Mouse (Mus musculus): ENCODE measurements at regions not wholly inside any gene's neighbourhood (a gene's known extent, or its start where the extent isn't known, plus 50 kb on each side); places are given as distances from the start of the nearest gene placed in this dataset.

DNA sequence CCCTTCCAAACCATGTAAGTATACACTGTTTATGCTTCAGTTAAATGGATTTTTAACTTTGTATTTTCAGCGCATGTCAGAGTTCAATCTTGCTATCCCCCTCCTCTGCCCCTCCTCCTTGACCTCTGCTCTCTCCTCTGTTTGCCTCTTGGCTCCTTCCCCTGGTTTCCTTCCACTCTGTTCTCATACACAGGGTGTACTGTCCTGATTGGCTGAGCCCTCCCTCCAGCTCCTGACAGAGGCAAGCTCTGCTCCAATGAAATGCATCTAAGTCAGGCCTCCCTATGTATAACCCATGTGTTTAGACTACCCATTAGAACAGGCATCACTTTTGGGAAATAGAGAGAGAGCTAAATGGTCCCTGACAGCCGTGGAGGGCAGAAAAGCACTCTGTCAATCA lies 133.5 kb upstream of the Tut7 start:
- DNase-seq: no peak

DNA sequence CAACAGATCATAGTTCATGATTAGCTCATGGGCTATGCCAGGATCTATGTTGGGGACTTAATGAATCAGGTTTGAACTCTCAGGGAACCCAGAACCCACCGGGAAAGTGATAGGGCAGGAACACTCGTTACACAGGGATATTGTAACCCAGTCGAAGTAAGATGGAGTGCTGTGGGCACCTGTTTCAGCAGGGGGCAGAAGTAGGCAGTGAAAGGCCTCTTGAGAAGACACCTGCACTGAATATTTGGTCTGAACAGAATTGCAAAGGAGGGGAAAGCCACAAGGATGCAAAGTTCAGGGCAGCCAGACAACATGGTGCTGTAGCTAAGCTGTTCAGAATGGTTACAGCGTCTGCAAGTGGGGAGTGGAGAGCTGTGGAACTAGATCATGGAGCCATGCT lies 129.9 kb upstream of the Tut7 start:
- no peak for DNase-seq

DNA sequence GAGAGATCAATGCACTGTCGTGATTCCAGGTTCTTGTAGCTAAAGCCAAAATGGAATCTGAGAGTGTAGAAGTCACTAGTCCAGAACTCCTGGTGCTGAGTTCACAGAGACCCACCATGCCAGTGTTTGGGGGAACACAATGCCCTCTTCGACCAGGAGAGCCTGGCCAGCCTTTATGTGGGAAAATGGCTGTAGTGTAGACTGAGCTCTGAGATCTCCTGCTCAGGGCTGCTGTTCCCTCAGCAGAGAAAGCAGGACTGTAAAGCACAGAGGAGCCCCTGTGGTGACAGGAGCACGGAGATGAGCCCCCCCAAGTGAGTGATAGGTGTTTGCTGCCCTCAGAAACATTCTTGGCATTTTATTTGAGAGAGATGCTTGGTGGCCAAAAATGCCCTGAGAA lies 129.2 kb upstream of the Tut7 start:
- DNase-seq: no peak

DNA sequence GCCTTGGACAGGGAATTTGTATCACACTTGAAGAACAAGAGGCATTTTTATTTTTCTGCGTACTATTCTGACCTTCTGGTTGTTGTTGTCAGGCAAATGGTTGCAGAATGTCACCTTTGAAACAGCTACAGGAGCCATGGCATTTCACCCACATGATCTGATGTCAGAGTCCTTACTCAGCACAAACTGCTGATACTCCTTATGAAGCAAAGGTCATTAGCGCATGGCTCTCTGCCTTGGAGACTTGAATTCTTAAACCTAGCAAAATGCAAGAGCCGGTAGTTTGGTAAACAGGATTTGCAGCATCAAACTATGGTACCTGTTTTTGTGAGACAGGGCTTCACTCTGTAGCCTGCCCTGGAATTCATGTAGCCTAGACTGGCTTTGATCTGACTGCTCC lies 127.3 kb upstream of the Tut7 start:
- no peak for DNase-seq

DNA sequence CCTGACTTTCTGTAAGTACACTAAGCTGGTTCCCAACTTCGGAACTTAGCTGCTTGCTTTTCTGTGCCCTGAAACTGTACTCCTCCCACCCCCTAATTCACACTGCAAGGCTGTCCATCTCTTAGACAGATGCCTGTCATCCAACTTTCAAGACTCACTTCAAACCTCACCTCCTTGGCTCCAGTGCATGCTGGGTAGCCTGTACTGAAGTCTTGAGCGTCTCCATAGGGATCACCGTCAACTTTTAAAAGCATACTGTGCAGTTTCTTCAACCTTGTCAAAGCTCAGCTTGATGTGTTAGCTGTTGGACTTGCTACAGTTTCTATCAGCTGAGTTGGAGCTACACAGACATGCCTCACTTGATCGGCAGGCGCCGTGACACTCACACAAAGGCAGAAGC lies 126.5 kb upstream of the Tut7 start:
- no peak for DNase-seq

DNA sequence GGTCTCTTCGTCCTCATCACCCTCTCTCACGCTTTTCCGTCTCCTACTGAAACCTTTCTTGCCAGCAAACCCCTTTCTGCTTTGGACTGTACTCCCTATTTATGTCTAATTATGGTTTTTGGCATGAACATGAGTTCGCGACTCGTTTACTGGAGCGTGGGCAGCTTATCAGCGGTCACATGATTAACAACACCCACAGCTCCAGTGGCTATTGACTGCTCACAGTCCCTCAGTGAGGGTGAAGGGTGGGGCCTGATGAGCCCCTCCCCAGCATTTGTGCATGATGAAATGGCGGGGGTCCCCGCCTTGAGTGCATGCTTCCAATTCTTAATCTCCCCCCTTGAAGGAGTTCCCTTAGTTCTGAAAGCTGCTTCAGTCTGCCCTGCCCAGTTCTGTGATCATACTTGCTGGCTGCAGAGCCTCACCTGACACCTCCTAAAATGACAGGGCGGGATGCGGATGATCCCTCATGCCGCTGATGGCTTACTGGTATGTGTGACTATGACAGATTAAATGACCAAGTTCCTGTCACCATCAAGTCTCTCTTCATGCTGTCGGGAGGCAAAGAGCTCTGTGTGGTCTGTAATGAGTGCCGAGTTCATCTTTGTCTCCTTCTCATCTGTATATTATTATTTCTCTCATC lies 125.7 kb upstream of the Tut7 start:
- no peak for DNase-seq

DNA sequence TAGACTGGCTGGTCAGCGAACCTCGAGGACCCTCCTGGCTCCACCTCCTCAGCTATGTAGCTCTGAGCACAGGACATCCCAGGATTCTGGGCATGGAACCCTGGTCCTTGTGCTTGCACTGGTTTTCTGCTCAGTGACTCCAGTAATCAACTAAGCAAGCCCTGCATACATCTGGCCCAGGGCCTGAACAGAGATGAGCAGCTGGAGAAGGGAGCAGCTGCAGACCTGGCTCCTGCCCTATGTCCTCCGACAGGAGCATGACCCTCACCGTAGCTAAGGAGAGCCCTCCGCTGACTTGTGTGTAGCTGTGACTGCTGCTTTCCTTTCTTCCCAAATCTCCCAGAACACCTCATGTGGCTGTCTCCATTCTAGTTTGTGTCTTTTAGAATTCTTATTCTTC lies 124.5 kb upstream of the Tut7 start:
- no peak for DNase-seq

DNA sequence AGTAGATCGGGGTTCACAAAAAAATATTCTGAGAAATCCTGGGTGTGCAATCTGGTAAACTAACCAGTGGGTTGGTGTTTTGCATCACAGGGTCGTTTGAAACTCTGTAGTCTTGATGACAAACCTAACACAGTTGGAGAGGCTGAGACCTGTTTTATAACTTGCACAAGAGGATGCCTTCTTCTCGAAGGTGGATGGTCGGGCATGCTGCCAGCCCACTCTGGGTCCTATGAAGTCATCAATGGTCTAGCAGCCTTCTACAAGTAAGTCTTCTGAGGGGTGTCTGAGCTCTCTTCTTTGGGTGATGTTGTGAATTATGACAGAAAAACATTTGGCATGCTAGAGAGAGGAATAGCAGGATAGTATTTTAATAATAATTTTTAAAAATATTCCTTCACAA lies 123.6 kb upstream of the Tut7 start:
- no peak for DNase-seq

DNA sequence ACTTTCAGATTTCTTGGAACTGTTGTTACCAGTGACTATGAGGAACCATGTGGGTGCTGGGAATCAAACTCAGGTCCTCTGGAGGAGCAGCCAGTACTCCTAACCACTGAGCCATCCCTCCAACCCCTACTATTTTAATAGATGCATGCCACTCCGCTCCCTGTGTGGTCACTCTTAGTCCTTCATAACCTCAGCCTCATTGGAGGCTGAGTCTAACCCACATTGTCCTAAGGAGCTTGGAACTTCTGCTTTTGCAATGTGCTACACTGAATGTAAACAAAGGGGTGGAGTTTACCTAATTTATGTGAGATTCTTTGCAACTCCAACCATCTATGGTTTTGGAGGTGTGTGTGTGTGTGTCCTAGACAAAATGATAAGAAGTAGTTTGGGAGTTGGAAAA lies 122.7 kb upstream of the Tut7 start:
- DNase-seq: no peak

DNA sequence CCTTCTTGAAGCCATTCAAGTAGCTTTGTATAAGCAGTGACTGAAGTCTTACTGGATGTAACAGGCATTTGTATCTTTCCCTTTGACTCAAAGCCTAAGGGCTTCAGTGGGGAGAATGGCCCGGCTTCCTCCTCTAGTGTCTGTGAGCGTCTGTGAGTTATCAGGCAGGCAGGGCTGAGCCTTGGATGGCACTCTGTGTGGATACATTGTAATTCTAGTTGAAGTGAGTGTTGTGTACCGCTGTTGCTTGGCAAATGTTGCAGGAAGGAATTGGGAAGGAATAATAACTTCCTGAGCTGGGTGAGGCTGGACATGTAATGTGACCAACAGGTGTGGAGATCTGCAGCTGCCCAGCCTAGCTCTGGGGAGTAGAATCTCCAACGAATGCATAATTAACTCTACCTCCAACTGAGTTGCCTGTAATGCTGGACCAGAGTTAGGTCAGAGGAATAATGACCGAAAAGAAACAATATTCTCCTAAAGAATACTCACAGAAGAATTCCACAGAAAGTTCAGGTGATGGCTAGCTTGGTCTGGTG lies 120.7 kb upstream of the Tut7 start:
- no peak for DNase-seq

DNA sequence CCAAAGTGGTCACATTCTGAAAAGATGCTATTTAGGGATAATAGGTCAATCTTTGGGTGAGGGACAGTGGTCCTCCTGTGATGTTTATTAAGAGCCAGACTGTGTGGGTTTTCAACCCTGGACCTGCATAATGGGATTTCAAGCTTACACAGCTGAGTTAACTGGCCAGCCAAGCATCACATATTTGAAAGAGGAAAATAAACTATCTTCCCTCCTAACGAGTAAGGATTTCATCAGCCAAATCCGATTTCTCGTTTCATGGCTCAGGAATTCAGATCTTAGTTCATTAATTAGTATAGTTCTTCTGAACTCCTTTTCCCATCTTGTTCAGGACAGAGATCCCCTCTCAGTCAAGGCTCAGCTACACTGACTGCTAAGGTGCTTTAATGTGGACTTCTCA lies 120.1 kb upstream of the Tut7 start:
- no peak for DNase-seq

DNA sequence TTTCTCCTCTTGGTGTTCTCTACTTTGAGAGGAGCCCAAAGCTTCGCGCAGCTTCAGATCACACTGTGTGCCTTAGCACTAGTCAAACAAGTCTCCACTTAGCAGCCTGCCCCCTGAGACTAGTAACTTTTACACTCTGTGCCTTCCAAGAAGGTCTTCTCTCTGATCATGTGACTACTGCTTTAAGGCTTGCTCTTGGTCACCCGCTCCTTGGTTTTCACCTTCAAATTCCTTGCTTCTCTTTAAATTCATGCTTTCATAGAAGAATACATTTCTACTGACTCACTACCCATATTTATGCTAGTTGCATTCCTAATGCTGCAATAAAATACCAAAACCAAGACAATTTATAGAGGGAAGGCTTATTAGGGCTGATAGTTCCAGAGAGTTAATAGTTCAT lies 118.6 kb upstream of the Tut7 start:
- DNase-seq: no peak

DNA sequence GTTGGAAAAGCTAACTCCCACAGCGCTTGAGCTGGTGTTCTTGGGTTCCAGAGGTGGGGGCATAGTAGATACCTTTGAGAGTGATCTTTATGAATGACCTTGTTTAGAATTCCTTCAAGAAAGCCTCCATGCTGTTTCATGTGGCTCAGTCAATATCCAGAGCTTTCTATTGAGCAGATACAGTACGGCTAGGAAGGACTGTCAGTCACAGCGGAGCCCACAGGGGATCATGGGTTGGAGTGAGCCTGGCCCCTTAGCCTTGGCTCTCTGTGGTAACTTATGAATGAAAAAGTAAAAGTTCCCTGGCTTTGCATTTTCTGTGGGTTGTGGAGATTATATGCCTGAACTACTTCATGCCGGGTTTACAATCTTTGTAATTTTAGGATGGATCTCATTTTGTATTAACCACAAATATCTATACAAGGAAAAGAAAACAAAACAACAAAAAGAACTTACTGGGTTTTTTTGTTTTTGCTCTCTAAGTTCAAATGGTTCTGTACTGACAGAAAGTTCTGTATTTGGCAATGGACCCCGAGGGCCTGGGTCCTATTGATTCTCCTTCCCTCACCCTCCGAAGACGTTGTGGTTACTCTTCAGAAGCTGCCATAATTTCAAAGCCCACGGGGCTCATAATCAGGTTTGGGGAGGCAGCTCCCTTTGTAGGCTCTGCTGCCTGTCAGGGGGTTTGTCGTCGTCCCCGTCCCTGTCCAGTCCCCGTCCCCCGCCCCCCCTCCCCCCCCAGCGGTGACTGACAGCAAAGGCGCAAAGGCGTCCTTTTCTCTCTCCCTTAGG lies 117.7 kb upstream of the Tut7 start:
- no peak for DNase-seq

DNA sequence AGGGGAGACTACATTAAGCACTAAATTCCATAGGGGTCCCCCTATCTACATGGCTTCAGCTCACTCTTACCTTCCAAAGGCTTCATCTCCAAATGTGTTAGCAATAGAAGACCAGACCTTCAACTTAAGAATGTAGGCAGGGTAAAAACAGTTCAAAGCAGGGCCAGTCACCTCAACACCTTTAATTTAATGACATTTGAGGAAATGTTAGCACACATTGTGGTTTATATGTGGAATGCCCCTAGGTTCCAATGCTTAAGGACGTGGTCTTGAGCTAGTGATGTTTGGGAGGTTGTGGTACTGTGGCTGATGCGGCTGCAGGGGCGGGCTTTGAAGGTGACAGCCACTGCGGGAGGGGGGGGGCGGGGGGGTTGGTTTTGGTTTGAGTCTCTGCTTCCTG lies 116.9 kb upstream of the Tut7 start:
- DNase-seq: no peak

DNA sequence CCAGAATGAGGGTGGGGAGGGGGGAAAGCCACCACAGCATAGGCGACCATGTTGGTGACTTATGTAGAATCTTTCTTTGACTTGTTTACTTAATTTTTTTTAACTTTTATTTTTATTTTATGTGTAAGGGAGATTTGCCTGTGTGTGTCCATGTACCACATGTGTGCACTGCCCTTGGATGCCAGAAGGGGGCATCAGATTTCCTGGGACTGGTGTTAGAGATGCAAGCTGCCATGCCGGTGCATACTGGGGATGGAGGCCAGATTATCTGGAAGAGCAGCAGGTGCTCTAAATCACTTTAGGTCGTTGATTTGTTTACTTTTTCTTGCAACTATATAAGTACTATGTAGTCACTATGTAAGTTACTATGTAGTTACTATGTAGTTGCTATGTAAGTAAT lies 114.2 kb upstream of the Tut7 start:
- no peak for DNase-seq

DNA sequence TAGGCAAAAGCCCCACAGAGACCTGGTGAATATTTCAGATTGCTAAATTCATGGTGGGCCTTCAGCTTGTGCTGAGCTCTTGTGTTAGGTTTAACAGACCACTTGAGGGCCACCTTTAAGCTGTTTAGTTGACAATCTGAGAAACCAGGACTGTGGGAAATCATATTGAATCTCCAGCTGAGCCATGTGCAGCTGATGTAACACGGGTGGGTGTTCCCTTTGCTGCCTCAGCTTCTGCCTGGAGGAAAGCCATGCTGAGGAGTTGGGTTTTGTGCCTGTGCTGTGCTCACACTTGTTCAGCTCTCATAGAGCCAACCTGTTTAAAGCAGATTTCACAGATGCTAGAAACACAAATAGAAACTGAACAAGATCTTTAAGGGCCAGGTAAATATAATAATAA lies 111.6 kb upstream of the Tut7 start:
- DNase-seq: peak; percentile 30

DNA sequence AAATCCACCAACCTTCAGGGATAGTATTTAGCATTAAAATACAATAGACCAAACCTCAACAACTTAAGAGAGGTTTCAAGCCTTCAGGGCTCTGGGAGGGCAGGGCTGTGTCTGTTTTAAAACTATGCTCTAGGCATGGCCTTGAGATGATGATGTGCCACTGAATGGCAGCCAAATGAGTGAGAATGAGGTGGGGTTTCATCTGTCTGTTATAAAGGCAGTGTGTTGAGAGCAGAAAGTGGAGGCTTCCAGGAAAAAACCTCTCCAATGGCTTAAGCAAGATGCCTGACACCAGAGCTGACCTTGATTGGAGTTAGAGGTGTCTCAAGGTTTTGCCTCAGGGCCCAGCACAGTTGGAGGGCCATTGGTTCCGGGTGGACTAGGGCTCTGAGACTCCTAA lies 111.1 kb upstream of the Tut7 start:
- no peak for DNase-seq

DNA sequence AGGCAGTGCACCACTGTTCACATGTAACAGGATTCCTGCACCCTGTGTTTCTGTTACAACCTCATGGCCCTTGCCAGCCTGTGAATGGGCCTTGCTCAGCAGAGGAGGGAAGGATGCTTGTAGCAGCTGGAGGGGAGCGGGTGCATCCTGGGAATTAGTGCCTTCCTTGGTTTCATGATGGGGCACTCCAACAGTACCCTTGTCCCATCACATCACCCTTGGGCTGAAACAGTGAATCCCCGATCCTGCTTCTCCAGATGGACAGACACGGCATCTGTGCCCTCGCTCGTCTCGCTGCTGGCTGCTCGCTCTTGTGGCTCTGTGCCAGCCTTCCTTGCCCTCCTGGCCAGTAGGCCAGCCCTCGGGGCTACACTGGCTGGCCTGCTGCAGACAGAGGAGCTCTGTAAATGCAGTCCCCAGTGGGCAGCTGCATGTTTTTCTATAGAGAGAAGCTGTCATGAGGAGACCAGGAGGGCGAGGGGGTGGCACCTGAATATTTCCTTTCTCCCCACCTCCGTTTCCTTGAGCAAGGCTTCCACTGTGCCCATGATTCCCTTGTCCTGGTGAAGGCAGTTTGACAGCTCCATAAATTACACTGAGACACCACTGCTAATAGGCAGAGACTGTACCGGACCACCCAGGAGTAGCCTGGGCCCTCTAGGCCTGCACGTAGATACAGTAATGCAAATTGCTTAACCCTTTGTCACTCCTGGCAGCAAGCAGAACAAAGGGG lies 104.6 kb upstream of the Tut7 start:
- no peak for DNase-seq

DNA sequence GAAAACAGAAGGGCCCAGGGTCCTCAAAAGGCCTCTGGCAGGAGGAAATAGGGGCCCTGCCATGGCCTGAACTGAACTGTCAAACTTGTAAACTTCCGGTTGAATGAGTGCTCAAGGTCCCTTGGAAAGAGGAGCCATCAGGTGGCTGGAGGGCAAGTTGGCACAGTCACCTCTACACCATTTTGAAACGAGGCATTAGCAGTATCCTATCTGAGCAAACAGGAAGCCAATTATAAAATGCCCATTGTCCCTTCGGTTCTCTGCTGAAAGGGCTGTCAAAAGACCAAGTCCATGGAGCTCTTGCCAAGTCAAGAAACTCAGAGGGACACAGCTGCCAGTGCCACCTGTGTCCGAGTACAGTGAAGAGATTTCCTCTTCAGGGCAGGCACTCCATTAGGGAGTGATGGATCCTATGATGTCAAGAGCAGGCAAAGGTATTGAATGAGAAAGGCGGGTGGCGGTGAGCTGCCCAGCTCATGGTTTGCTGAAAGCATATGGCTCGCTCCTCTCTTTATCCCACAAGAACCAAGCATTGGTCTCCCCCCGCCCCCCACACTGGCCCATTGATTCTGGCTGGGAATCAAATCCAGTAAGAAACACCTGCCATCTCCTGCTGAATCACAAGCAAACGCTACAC lies 103.0 kb upstream of the Tut7 start:
- DNase-seq: no peak

DNA sequence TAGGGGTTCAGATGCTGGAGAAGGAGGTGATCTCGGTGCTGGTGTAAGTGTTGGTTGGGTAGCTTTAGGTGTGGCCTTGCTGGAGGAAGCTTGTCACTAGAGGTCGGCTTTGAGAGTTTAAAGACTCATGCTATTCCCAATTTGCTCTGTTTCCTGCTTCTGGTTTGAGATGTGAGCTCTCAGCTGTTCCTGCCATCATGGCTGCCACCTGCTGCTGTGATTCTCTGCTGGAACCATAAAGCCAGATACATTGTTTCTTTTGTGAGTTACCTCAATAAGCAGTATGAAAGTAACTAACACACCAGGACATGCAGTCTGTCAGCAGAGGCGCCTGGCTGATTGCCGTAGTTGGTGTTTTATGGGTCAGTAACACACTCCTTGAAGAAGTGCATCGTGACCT lies 94.2 kb upstream of the Tut7 start:
- DNase-seq: no peak

DNA sequence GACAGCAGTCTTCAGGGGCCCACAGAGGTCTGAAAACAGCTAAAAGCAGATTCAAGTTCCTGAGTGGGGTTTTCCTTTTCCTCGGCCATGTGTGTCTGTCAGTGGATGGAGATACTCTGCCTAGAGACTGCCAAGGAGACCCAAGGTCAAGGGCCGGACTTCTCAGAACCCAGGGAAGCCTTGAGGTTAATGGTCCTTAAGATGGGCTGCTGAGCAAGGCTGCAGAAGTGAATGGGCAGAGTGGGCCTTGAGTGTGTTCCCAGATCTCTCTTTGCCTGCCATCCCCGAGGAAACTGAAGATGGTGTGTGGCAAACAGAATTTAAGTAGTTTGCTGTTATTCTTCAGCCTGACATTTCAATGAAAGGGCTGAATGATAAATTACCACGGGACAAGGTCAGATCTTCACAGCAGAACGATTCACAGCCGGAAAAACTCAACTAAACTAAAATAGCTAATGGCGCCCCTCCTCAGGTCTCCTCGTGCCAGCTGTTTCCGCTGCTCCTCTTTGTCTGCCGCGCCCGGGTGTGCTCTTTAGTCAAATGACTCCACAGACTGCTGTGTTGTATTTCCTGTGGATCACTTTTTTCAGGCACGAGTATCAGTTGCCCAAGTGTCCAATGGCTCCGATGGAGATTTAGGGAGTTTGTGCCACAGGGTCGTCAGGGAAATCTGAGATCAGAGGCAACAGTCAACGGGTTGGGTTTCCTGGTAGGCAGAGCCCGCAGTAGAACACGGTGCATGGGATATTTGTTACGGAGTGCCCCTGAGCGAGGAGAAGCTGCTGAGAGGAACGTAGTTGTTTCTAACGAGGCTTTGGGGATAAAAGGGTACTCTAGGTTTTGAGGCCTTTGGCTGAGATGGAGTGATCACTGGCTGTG lies 93.5 kb upstream of the Tut7 start:
- DNase-seq: no peak

DNA sequence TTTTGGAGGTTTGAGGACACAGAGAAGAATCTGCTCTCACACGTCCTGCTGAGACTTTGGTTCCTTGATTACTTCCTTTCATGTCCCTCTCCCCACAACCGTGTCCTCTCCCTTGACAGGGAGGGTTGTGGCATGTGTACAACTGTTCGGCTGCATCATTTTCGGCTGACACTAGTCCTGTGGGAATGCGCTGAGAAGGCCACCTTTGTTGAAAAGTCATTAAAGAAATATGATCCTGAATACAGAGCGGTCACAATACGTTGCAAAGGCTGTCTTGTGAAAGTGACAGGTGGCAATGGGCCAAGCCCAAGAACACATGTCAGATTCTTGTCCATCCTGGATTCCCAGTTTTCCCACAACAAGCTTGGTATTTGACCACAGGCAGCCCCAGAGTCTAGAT lies 92.8 kb upstream of the Tut7 start:
- no peak for DNase-seq

All from right cerebral cortex, postnatal 25 days (tissue).